Mouse (Mus musculus): ENCODE results near the gene Fam186b. TPM values are rescaled to one million over a fixed set of nuclear protein-coding genes. Genes with fewer than 3 reads are reported as not detected.
"Not testable (repeated sequence)": the region's sequence is repeated elsewhere in the genome, so short reads cannot be mapped to it uniquely, and the experiment has no call there.

The Fam186b gene
- polyA plus RNA-seq, 1 experiment = not detected

GRCm38 (mm10) chr15:99252381-99253174, 43.1 kb downstream of the Fam186b start:
- TF ChIP-seq POLR2A (IDR thresholded peaks at IDR 0.05; ENCODE audit: low read depth, low read length) (peak; percentile 56; the same call in 1 of the 2 replicates), CTCF (IDR thresholded peaks at IDR 0.05; ENCODE audit: borderline replicate concordance, insufficient read depth, low read length) (no peak)
- H3K27ac ChIP-seq (ENCODE audit: insufficient read depth, low read length) = peak overlapping the region; percentile 96
- H3K4me1 ChIP-seq (ENCODE audit: control insufficient read depth, insufficient read depth, low read length) = peaks cover 5% of the 10 kb centered on the region
- H3K4me3 ChIP-seq (ENCODE audit: insufficient read depth, low read length) = peak overlapping the region; percentile 75

- peaks cover 5% of the 10 kb centered on the region for H3K4me1 ChIP-seq (ENCODE audit: control insufficient read depth, insufficient read depth, low read length)
- TF ChIP-seq POLR2A (IDR thresholded peaks at IDR 0.05; ENCODE audit: low read depth, low read length) = peak; percentile 8; the same call in 1 of the 2 replicates
- no peak for TF ChIP-seq CTCF (IDR thresholded peaks at IDR 0.05; ENCODE audit: borderline replicate concordance, insufficient read depth, low read length)
- H3K4me3 ChIP-seq (ENCODE audit: insufficient read depth, low read length) = peak within 1 kb of the TSS; percentile 75
- H3K27ac ChIP-seq (ENCODE audit: insufficient read depth, low read length) = peak within 1 kb of the TSS; percentile 96
Observed at GRCm38 (mm10) chr15:99251626-99252380, 43.9 kb downstream of the Fam186b start, which contains the start of gene Mcrs1. Gene Mcrs1 (minus strand): TSS chr15:99251961.

GRCm38 (mm10) chr15:99251111-99251510, 44.6 kb downstream of the Fam186b start:
- not testable (repeated sequence) for H3K27ac ChIP-seq (ENCODE audit: insufficient read depth, low read length); H3K4me1 ChIP-seq (ENCODE audit: control insufficient read depth, insufficient read depth, low read length)
- peak overlapping the region; percentile 75 for H3K4me3 ChIP-seq (ENCODE audit: insufficient read depth, low read length)
- 0 out of 2 replicates have a peak, but pooled peaks have one; percentile 42 for TF ChIP-seq POLR2A (IDR thresholded peaks at IDR 0.05; ENCODE audit: low read depth, low read length)

- H3K4me1 ChIP-seq (ENCODE audit: control insufficient read depth, insufficient read depth, low read length) = peaks cover 5% of the 10 kb centered on the region
- no peak overlapping the region for H3K4me3 ChIP-seq (ENCODE audit: insufficient read depth, low read length)
- no peak overlapping the region for H3K27ac ChIP-seq (ENCODE audit: insufficient read depth, low read length)
- TF ChIP-seq CTCF (IDR thresholded peaks at IDR 0.05; ENCODE audit: borderline replicate concordance, insufficient read depth, low read length) = no peak
- TF ChIP-seq POLR2A (IDR thresholded peaks at IDR 0.05; ENCODE audit: low read depth, low read length) = no peak
Observed at GRCm38 (mm10) chr15:99249938-99250337, 45.8 kb downstream of the Fam186b start.

- no peak for TF ChIP-seq CTCF (IDR thresholded peaks at IDR 0.05; ENCODE audit: borderline replicate concordance, insufficient read depth, low read length)
- no peak for TF ChIP-seq POLR2A (IDR thresholded peaks at IDR 0.05; ENCODE audit: low read depth, low read length)
- Histone ChIP-seq H3K4me3 (ENCODE audit: insufficient read depth, low read length) (no peak overlapping the region), H3K27ac (ENCODE audit: insufficient read depth, low read length) (no peak overlapping the region), H3K4me1 (ENCODE audit: control insufficient read depth, insufficient read depth, low read length) (peaks cover 5% of the 10 kb centered on the region)
Observed at GRCm38 (mm10) chr15:99248972-99249371, 46.7 kb downstream of the Fam186b start.

- not testable (repeated sequence) for H3K4me3 ChIP-seq (ENCODE audit: insufficient read depth, low read length); H3K4me1 ChIP-seq (ENCODE audit: control insufficient read depth, insufficient read depth, low read length); H3K27ac ChIP-seq (ENCODE audit: insufficient read depth, low read length)
Observed at GRCm38 (mm10) chr15:99246736-99247135, 49.0 kb downstream of the Fam186b start.

- Histone ChIP-seq H3K4me3 (ENCODE audit: insufficient read depth, low read length) (no peak overlapping the region), H3K4me1 (ENCODE audit: control insufficient read depth, insufficient read depth, low read length) (no peaks in the 10 kb centered on the region), H3K27ac (ENCODE audit: insufficient read depth, low read length) (no peak overlapping the region)
- TF ChIP-seq CTCF (IDR thresholded peaks at IDR 0.05; ENCODE audit: borderline replicate concordance, insufficient read depth, low read length) = no peak
- no peak for TF ChIP-seq POLR2A (IDR thresholded peaks at IDR 0.05; ENCODE audit: low read depth, low read length)
Observed at GRCm38 (mm10) chr15:99242045-99242444, 53.6 kb downstream of the Fam186b start.

- Histone ChIP-seq H3K4me3 (ENCODE audit: insufficient read depth, low read length) (no peak overlapping the region), H3K4me1 (ENCODE audit: control insufficient read depth, insufficient read depth, low read length) (no peaks in the 10 kb centered on the region), H3K27ac (ENCODE audit: insufficient read depth, low read length) (no peak overlapping the region)
- TF ChIP-seq CTCF (IDR thresholded peaks at IDR 0.05; ENCODE audit: borderline replicate concordance, insufficient read depth, low read length) (no peak), POLR2A (IDR thresholded peaks at IDR 0.05; ENCODE audit: low read depth, low read length) (no peak)
Observed at GRCm38 (mm10) chr15:99241249-99241648, 54.4 kb downstream of the Fam186b start.

GRCm38 (mm10) chr15:99240129-99240528, 55.6 kb downstream of the Fam186b start:
- H3K4me3 ChIP-seq (ENCODE audit: insufficient read depth, low read length) = no peak overlapping the region
- H3K27ac ChIP-seq (ENCODE audit: insufficient read depth, low read length) = no peak overlapping the region
- no peak for TF ChIP-seq POLR2A (IDR thresholded peaks at IDR 0.05; ENCODE audit: low read depth, low read length)
- no peak for TF ChIP-seq CTCF (IDR thresholded peaks at IDR 0.05; ENCODE audit: borderline replicate concordance, insufficient read depth, low read length)
- no peaks in the 10 kb centered on the region for H3K4me1 ChIP-seq (ENCODE audit: control insufficient read depth, insufficient read depth, low read length)

GRCm38 (mm10) chr15:99238006-99238405, 57.7 kb downstream of the Fam186b start:
- Histone ChIP-seq H3K27ac (ENCODE audit: insufficient read depth, low read length) (no peak overlapping the region), H3K4me1 (ENCODE audit: control insufficient read depth, insufficient read depth, low read length) (no peaks in the 10 kb centered on the region), H3K4me3 (ENCODE audit: insufficient read depth, low read length) (no peak overlapping the region)
- TF ChIP-seq CTCF (IDR thresholded peaks at IDR 0.05; ENCODE audit: borderline replicate concordance, insufficient read depth, low read length) = no peak
- no peak for TF ChIP-seq POLR2A (IDR thresholded peaks at IDR 0.05; ENCODE audit: low read depth, low read length)

All from embryonic fibroblast, embryonic 13.5 days (primary cell).